Mouse (Mus musculus): Measurements from ENCODE around the gene Scn9a.

The Scn9a gene

GRCm38 (mm10) chr2:66462458-66462857 lies 172.3 kb downstream of the Scn9a start:
- DNase-seq (ENCODE audit: low spot score): no peak

- DNase-seq (ENCODE audit: low spot score): no peak
Measured at GRCm38 (mm10) chr2:66440711-66441110, 194.1 kb downstream of the Scn9a start, which contains the start of gene Scn1a. Gene Scn1a, minus strand, starts transcription at chr2:66440840.

- no peak for DNase-seq (ENCODE audit: low spot score)
Measured at GRCm38 (mm10) chr2:66439764-66440471, 194.8 kb downstream of the Scn9a start.

- no peak for DNase-seq (ENCODE audit: low spot score)
Measured at GRCm38 (mm10) chr2:66436286-66436685, 198.5 kb downstream of the Scn9a start.
